Mouse (Mus musculus) WW6 (cell line): ENCODE results near the gene Cdc42bpg.
"Not testable (repeated sequence)": the region's sequence is repeated elsewhere in the genome, so short reads cannot be mapped to it uniquely, and the experiment has no call there.

Experiments used
- DNase-seq: peaks from one replicate; pipeline ENCODE4 v3.0.0-alpha.2; 2013; ENCODE audit warnings: low read depth, low spot score

The Cdc42bpg gene

GRCm38 (mm10) chr19:6276426-6277421, 29.5 kb upstream of the Cdc42bpg start, which contains the start of gene Ehd1:
Gene Ehd1 (plus strand): TSS chr19:6276725.
- peak; percentile 95 for DNase-seq

GRCm38 (mm10) chr19:6277661-6278438, 28.4 kb upstream of the Cdc42bpg start:
- peak; percentile 72 for DNase-seq

DNA sequence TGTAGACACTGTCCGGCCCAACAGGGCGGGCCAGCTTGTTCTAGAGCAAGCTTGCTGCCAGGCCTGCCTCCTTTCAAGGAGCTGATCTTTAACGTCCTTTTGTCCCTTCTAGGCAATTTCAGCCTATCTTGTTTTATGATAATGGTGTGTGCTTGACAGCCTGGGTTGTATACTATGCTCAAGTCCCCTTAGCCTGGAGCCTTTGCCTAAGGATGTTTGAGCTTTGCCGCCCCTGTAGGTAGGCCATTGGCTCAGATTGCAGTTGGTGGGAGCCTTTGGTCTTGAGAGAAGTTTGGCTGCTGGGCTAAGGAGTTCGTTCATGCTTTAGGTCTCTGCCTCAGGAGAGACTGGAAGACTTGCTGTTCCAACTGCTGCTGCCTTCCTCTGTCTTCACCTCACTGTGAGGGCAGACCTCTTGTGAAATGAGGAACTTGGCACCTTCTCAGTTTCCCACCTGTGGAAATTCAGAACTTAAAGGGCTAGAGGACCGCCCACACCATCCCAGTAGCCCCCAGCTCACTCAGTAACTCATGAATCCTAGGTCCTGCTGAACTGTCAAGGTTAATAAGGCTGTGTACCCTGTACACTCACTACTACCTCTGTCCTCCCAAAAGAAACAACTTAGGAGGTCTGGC, 27.7 kb upstream of the Cdc42bpg start:
- DNase-seq, result no peak

DNA sequence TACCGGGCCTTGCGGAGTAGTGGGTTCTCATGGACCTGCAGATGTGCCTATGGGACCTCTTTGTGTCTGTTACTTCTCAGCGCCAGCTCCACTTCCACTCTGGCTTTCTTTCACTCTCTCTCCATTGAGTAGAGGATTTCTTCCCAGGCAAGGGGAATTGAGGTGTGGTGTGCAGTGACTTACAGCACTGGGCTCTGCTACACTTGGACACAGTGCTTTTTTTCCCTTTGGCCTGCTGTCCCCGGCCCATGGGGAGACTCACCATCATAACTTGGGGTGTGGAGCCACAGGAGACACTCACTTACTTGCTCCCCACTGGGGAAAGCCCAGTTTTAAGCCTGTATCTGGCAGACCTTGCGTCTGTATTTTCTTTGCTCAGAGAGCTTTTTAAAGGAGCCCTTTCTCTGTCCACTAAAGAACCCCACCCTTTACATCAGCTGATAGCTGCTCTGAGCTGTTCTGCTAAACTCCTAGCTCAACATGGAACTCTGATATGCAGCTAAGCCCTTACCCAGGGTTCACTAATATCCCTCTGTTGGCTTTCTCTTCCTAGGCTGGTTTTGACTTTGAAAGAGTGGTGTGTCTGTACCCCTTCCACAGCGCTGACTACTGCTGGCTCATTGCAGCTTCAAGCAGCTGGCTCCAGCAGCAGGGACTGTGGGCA, 26.6 kb upstream of the Cdc42bpg start:
- no peak for DNase-seq

DNA sequence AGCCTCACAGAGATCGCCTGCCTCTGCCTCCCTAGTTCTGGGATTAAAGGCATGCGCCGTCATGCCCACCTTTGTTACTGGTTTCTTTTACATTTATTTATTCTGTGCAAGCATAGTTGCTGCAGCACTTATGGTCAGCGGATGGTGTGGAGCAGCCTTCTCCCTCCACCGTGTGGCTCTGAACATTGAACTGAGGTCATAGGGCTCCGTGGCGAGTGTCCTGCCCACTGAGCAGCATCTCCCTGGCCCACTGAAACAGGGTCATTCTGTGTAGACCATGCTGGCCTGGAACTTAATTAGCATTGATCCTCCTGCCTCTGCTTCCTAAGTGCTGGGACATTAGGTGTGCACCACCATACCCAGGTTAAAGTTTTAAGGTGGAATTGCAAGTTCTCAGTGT, 25.7 kb upstream of the Cdc42bpg start:
- DNase-seq, result no peak

DNA sequence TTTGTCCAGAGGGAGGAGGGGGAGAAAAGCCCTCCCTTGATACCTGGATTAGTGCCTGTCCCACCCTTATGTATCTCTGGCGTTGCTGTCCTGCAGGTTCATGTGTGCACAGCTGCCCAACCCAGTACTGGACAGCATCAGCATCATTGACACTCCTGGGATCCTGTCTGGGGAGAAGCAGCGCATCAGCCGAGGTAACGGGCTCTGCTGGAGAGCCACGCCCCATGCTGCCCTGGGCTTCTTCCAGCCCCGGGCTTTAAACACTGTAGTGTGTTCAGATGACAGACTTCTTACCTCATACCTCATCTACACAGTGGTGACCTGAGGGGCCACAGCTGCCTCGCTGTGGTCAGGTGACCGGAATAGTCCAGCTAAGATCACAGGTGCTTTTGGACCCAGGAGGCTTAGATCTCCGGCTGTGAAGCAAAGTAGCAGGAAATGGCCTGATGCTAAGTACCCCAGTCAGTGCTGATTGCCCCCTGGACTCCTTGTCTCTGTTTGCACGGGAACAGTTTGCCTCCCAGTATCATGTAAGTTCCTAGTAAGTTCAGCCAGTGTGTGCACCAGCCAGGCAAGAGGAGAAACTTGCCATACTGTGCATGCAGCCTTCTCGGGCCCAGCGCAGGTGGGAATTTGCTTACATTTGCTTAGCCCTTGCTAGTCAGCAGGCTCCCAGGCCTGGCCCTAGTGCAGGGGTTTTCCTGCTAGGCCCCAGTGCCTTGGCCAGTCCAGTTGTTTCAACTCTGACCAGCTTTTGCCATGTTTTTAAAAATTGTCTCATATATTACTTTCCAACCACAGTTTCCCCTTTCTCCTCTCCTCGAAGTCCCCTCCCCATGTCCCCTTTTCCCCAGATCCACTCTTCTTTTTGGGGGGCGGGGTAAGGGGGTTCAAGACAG, 24.9 kb upstream of the Cdc42bpg start:
- DNase-seq, result no peak

- DNase-seq, result no peak
These were observed 23.3 kb upstream of the Cdc42bpg start for GRCm38 (mm10) chr19:6283001-6283400.

DNA sequence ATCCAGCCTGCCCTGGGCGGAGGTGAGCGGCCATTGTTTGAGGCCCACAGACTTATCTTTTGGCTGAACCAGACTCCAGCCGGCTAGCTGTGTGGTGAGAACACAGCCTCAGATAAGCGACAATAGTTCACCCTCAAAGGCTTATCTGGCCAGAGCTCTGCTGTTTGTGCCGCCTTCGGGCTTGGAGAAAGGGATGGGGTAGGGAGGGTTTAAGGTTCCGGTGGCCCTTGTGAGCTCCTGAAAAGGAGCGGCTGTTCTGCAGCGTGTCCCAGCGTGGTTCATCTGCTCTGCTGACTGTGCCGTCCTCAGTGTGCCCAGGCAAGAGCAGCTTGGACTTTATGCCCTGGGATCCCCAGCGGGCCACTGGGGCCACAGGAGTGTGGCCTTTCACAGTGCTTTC, 21.8 kb upstream of the Cdc42bpg start:
- DNase-seq, result no peak

DNA sequence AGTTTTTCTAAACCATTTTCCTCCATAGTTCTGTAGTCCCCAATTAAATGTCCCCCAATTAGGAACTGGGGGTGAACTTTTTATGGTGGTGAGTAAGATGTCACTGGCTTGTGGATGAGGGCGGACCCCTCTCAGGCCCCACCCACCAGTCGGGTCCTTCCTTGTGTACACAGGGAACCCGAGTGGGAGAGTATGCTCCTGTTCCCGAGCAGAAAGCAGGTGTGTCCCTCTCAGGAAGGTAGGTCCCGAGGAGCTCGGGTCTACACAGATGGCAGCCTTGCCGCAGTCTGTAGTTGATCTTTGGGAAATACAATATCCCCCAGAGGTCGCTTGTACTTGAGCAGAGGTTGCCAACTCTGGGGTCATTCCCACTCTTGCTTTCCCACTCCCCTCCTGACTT, 21.0 kb upstream of the Cdc42bpg start:
- DNase-seq, result no peak

DNA sequence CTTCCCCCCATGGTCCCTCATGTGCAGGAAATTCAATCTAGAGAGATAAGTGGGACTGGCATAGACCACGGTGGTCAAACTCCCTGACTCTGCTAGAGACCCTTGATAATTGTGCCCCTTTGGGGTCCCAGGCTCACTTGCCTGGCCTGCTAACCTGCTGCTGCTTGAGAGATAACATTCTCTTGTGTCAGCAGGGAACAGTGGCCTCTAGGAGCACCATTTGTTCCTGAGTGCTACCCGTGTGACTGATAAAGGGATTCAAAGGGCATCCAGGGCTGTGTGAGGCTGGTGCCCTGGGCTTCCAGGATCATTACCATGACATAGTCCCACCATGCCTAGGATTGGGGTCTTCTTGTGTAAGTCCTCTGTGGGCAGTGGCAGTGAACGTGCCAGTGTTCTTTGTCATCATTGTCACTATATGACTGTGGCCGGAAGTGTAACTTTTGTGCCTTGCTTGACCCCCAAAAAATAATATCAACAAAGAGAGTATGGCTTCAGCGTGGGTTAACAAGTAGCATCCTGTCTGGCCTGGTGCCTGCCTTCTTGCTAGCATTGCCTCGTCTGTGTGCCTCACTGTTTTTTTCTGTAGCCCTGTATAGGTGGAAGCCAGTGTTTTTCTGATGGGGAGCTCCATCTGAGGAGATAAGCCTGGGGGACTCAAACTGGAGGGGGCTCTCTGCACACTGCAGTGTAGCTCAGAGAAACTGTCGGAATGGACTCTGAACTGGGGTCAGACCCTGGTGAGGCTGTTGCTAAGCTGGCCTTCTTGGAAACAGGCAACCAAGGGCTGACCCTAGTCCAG, 20.4 kb upstream of the Cdc42bpg start:
- DNase-seq, result no peak

GRCm38 (mm10) chr19:6286434-6287401, 19.5 kb upstream of the Cdc42bpg start:
- DNase-seq, result no peak

DNA sequence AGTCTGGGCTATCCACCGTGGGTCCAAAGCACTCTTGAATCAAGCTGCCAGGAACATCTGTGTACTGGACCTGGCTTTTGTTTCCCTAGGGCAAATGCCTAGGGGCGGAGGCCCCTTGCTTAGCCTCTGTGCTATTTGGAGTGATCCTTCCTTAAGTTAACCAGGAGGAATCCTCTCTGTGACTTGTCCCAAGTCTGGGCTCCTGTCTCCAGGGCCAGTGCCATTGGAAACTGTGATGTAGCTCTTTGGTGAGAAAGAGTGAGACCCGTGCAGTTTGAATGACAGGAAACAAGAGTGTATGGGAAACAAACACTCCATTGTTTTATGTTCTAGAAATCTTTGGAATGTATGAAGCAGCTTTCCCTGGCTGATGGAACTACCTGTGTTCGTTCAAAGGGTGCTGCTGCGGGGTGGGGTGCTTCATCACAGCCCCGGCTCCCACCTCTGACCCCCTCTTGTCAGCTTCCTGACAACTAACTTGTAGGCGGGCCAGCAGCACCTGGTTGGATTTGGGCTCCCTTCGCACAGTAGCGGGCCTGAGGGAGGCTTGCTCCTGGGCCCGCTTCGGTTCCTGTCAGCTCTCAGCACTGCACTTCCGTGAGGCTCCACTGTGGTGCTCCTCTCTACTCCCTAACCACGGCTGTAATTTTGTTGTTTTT, 17.9 kb upstream of the Cdc42bpg start:
- no peak for DNase-seq

- no peak for DNase-seq
These were observed 16.5 kb upstream of the Cdc42bpg start for GRCm38 (mm10) chr19:6289696-6290238.

DNA sequence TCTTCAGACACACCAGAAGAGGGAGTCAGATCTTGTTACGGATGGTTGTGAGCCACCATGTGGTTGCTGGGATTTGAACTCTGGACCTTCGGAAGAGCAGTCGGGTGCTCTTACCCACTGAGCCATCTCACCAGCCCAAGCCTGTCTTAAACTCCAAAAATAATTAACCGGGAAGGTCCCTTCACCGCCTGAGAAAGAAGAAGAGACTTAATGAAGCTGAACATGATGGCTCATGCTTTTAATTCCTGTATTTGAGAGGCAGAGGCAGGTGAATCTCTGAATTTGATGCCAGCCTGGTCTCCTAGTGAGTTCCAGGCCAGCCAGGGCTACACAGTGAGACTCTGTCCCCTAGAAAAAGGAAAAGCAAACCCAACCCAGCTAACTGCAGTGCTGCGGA, 15.5 kb upstream of the Cdc42bpg start:
- DNase-seq, result not testable (repeated sequence)

DNA sequence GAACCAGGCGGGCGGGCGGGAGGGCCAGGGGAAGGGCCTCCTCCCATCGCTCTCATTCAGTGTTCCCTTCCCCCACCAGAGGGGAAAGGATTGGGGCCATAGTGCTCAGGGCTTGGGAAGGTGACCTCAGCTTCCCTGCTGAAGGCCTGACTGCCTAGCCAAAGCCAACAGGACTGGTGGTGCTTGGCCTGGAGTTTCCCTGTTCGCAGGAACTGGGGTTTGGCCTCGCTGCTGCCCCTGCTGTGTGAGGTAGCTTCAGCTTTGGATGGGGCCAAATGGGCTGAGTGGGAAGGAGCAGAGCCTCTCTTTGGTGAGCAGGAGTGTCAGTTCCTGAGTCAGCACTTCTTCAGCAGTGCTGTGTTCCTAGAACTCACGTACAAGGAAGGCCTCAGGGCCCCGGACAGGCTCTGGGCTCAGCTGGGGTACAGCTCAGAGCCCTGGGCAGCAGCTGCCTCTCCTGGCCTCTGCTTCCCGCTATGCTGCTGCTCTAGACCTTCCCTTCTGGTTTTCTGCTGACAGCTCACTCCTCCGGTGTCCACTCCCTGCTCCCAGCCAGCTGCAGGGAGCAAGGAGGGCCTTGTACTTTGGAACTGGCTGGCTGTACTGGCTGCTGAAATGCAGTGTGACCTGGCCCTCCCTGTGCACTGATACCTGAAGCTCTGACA, 15.0 kb upstream of the Cdc42bpg start:
- DNase-seq, result no peak

- DNase-seq, result no peak
These were observed 14.0 kb upstream of the Cdc42bpg start for GRCm38 (mm10) chr19:6292262-6292661.

DNA sequence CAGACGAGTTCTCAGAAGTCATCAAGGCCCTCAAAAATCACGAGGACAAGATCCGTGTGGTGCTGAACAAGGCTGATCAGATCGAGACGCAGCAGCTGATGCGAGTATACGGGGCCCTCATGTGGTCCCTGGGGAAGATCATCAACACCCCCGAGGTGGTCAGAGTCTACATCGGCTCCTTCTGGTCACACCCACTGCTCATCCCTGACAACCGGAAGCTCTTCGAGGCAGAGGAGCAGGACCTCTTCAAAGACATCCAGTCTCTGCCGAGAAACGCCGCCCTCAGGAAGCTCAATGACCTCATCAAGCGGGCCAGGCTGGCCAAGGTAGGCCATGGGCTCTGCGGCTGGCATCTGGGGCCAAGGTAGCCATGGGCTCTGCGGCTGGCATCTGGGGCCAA, 12.0 kb upstream of the Cdc42bpg start:
- DNase-seq, result no peak
